Mouse (Mus musculus): ENCODE data around the gene Ttll10. TPM values are rescaled to one million over a fixed set of nuclear protein-coding genes. Genes with fewer than 3 reads are reported as not detected.

Ttll10 gene
- polyA plus RNA-seq, 1 experiment from 2014 or later: 0.35 TPM

DNA sequence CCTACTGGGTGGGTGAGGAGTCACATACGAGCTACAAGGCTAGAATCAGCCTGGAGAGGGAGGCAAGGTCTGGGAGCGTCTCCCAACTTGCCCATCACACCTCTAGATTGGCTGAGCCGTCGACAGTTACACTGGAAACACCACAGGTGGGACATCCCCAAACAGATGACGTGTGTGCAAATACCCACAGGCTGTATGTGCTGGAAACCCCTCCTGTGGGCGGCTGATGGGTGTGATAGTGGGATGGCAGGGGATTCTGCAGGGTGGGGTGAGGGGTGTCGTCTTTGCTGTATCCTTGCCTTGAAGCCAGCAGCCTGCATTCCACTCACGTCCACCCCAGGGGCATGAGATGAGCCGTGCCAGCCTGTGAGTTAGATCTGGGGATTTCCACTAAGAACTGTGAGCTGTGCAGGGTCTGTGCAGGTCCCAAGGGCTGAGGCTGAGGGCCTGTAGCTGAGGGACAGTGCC lies 28.5 kb downstream of the Ttll10 start:
- no peak for DNase-seq (ENCODE audit: low spot score)

GRCm38 (mm10) chr4:156028580-156028979 lies 30.6 kb downstream of the Ttll10 start:
- no peak for DNase-seq (ENCODE audit: low spot score)

DNA sequence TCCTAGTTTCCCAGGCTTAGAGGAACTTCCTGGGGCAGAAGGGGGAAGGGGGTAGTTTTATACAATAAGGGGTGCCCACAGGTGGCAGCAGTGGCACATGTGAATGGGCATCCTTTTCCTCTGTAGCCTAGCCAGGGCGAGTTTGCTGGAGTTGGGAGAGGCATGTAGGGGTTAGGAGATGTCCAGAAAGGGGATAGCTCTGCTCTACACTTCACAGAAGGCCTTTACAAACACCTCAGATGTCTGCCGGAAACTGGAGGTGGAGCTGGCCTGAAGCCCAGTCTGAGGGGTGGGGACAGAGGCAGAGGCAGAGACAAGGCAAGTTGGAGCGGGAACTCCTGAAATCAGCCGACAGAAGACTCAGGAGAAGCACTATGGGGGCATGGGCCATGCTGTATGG lies 33.2 kb downstream of the Ttll10 start, which contains the start of gene Tnfrsf18:
TSS of gene Tnfrsf18 (plus strand) at position 152 of the 400 bp plus-strand sequence.
- peak; percentile 50 for DNase-seq (ENCODE audit: low spot score)

DNA sequence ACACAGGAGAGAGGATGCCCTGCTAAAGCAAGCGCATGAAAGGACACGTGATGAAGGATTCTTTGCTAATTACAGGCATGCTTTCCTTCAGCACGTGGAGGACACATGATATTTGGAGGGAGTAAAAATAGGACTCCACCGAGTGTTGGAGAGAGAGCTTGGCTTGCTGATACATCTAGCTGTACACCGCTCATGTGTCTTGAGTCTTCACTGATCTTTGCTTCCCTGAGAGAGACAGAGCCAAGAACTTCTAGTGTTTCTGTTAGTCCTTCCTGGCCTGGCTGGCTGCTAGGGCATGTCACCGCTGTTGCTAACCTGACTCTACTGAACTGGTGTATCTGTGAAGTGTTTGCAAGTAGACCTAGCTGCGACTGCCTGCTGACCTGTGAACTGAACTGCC lies 35.0 kb downstream of the Ttll10 start:
- DNase-seq (ENCODE audit: low spot score): no peak

- DNase-seq (ENCODE audit: low spot score): peak; percentile 31
Observed at GRCm38 (mm10) chr4:156023520-156023919, 35.7 kb downstream of the Ttll10 start.

- peak; percentile 66 for DNase-seq (ENCODE audit: low spot score)
Observed at GRCm38 (mm10) chr4:156021942-156022419, 37.2 kb downstream of the Ttll10 start.

- DNase-seq (ENCODE audit: low spot score): peak; percentile 50
Observed at GRCm38 (mm10) chr4:156021381-156021780, 37.8 kb downstream of the Ttll10 start.

GRCm38 (mm10) chr4:156019771-156020170 lies 39.4 kb downstream of the Ttll10 start:
- no peak for DNase-seq (ENCODE audit: low spot score)

GRCm38 (mm10) chr4:156014436-156014835 lies 44.8 kb downstream of the Ttll10 start:
- DNase-seq (ENCODE audit: low spot score): no peak

GRCm38 (mm10) chr4:156013637-156014036 lies 45.6 kb downstream of the Ttll10 start, which contains the start of gene Tnfrsf4:
Gene Tnfrsf4, plus strand, starts transcription at chr4:156013843.
- no peak for DNase-seq (ENCODE audit: low spot score)

GRCm38 (mm10) chr4:156008369-156008768 lies 50.8 kb downstream of the Ttll10 start:
- no peak for DNase-seq (ENCODE audit: low spot score)

DNA sequence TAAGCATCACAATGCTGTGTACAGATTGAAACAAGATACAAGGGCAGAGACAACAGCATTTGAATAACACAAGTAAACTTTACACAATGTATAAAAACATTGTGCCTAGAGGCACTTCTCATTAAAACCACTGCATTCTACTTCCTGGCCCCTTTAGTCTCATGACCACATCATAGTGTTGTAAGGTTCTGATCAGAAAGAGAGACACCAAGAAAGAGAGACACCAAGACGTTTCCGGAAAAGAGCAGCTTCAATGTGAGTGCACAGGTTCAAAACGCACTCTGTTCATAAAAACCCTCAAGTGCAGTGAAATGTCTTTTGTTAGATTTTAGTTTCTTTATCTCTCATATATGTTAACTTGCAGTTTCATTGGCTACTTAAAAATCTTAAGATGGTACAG lies 55.1 kb downstream of the Ttll10 start:
- DNase-seq (ENCODE audit: low spot score): peak; percentile 21

DNA sequence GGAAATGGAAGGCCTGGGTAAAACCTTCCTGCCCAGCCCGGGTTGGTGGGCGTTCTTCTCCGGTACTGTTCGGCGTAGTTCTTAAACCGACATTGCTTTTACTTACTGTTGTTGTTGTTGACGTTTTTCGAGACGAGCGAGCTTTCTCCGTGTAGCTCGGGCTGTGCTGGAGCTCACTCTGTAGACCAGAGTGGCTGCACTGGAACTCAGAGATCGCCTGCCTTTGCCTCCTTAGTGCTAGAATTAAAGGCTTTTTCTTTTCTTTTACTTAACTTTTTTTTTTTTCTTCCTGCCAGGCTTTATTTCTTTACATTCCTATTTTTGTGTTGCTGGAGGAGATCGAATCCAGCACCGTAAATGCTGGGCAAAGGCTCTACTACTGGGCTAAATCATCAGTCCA lies 65.6 kb downstream of the Ttll10 start:
- DNase-seq (ENCODE audit: low spot score): no peak

DNA sequence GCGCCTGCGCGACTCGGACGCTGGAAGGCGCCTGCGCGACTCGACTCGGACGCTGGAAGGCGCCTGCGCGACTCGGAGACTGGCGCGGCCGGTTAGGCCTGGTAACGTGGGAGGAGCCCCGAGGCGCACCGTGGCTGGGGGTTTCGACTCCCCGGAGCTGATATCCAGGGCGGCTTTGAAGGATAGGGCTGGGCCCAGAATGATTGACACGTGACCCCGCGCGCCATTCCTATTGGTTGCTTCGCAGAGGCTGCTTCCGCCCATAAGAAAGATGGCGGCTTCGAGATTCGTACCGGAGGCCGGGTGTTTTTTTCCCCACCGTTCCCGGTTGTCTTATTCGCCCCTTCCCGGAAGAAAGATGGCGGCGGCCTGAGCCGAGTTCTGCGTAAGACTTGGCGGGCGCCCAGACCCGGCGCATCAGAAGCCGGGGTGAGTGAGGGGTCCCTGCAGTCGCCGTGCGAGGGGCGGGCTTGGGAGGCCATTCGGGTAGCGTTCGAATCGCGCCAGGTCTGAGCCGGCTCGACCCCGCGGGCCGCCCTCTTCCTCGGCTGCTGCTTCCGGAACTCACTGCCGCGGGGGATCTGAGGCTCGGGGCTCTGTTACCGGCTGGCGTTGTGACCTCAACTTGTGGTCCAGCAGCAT lies 66.2 kb downstream of the Ttll10 start:
- DNase-seq (ENCODE audit: low spot score): peak; percentile 98

GRCm38 (mm10) chr4:155992241-155992905 lies 66.8 kb downstream of the Ttll10 start, which contains the start of the genes B3galt6 and Sdf4:
Gene B3galt6, minus strand, starts transcription at chr4:155992649.
Gene Sdf4, plus strand, starts transcription at chr4:155992872.
- peak; percentile 88 for DNase-seq (ENCODE audit: low spot score)

DNA sequence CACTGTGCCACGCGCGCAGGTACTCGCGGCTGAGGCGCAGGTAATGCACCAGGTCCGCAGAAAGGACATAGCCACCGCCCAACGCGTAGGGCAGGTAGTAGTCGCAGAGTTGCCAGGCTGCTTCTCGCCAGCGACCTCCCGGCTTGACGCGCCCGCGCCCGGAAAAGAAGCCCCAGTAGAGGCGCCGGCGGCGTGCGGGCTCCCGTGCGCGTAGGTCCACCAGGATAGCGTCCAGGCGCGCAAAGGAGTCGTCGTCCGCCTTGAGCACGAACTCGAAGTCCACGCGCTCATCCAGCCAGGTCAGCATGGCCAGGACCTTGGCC lies 67.3 kb downstream of the Ttll10 start:
- DNase-seq (ENCODE audit: low spot score): no peak

DNA sequence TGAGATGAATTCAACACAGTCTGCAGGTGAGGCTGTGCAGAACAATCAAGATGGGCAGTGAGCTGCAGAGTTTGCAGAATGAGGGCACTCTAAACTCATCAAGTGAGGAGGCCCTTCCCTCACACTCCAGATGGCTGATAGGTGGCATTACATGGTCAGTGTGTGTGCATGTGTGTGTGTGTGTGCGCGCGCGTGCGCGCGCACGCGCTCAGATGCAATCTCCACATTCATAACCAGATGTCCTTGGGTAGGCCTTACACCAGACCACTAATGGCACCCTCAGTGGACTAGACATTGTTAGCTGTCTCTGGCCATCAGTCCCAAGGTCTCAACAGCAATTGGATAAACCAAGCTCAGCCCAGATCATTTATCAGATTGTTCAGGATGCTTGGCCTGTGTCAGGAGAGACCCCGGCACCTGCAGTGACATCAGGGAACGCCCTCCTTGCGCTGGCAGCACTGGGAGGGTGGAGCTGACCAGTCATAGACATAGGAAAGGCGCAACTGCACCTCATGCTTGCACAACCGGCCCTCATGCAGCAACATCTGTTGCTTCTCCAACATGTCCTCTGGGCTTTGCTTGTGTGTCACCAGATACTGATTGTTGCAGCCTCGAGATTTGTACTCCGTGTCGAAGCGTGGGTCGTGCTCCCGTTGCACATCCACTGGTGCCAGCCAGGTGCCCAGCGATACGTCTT lies 67.9 kb downstream of the Ttll10 start:
- DNase-seq (ENCODE audit: low spot score): no peak

MicroRNAs encoded within 50 kb of the gene (microRNA counts, 519-probe panel; counts per million panel counts)
- microRNA mmu-miR-200a (5,495 counts per million, percentile 87 among the panel's probes with 10 or more counts), microRNA mmu-miR-200b (6,830 counts per million, percentile 93 among the panel's probes with 10 or more counts), microRNA mmu-miR-429 (5,801 counts per million, percentile 88 among the panel's probes with 10 or more counts)

Small RNAs within 50 kb of the gene (microRNA-seq; reads per million reads assigned to microRNA genes)
- gene Mir200a (ENCODE audit: borderline number of aligned reads): 1,154 reads per million, percentile 73 among the genes with 10 or more reads in this experiment
- 4,726 reads per million, percentile 87 among the genes with 10 or more reads in this experiment for gene Mir200b (ENCODE audit: borderline number of aligned reads)
- gene Mir429 (ENCODE audit: borderline number of aligned reads): 10,035 reads per million, percentile 92 among the genes with 10 or more reads in this experiment

Other genes with a start within 250 kb of the Ttll10 start
- gene Ccnl2, start 246.9 kb downstream of the Ttll10 start, polyA plus RNA-seq (2015; fragmentation: Nextera tagmentation; extraction: Ambion mirVana): 139 and 162 TPM in 2 replicates
- 187 and 198 TPM in 2 replicates for gene Aurkaip1, start 228.1 kb downstream of the Ttll10 start, polyA plus RNA-seq (2015; fragmentation: Nextera tagmentation; extraction: Ambion mirVana)
- 15.1 and 18.1 TPM in 2 replicates for gene Mxra8, start 219.7 kb downstream of the Ttll10 start, polyA plus RNA-seq (2015; fragmentation: Nextera tagmentation; extraction: Ambion mirVana)
- gene Dvl1, start 212.0 kb downstream of the Ttll10 start, polyA plus RNA-seq (2015; fragmentation: Nextera tagmentation; extraction: Ambion mirVana): 5.7 and 7.6 TPM in 2 replicates
- 0.16 and 0.28 TPM in 2 replicates for gene Tas1r3, start 196.1 kb downstream of the Ttll10 start, polyA plus RNA-seq (2015; fragmentation: Nextera tagmentation; extraction: Ambion mirVana)
- gene Cptp, start 190.0 kb downstream of the Ttll10 start, polyA plus RNA-seq (2015; fragmentation: Nextera tagmentation; extraction: Ambion mirVana): 9.4 and 11.4 TPM in 2 replicates
- 84.9 and 92.2 TPM in 2 replicates for gene Ints11, start 189.9 kb downstream of the Ttll10 start, polyA plus RNA-seq (2015; fragmentation: Nextera tagmentation; extraction: Ambion mirVana)
- gene Pusl1, start 167.6 kb downstream of the Ttll10 start, polyA plus RNA-seq (2015; fragmentation: Nextera tagmentation; extraction: Ambion mirVana): 39.9 and 42.5 TPM in 2 replicates
- gene Acap3, start 167.6 kb downstream of the Ttll10 start, polyA plus RNA-seq (2015; fragmentation: Nextera tagmentation; extraction: Ambion mirVana): 9.7 and 11.6 TPM in 2 replicates
- gene Ube2j2, start 115.6 kb downstream of the Ttll10 start, polyA plus RNA-seq (2015; fragmentation: Nextera tagmentation; extraction: Ambion mirVana): 117 and 128 TPM in 2 replicates
- gene C1qtnf12, start 97.1 kb downstream of the Ttll10 start, polyA plus RNA-seq (2015; fragmentation: Nextera tagmentation; extraction: Ambion mirVana): 14.9 and 19.3 TPM in 2 replicates
- gene B3galt6, start 66.8 kb downstream of the Ttll10 start, polyA plus RNA-seq (2015; fragmentation: Nextera tagmentation; extraction: Ambion mirVana): 8.4 and 10.7 TPM in 2 replicates
- 187 and 194 TPM in 2 replicates for gene Sdf4, start 66.5 kb downstream of the Ttll10 start, polyA plus RNA-seq (2015; fragmentation: Nextera tagmentation; extraction: Ambion mirVana)
- 7.9 and 9.5 TPM in 2 replicates for gene Tnfrsf4, start 45.6 kb downstream of the Ttll10 start, polyA plus RNA-seq (2015; fragmentation: Nextera tagmentation; extraction: Ambion mirVana)
- 13.9 and 14.8 TPM in 2 replicates for gene Tnfrsf18, start 33.2 kb downstream of the Ttll10 start, polyA plus RNA-seq (2015; fragmentation: Nextera tagmentation; extraction: Ambion mirVana)
- 16.3 and 17.5 TPM in 2 replicates for gene 9430015G10Rik, start 50.6 kb upstream of the Ttll10 start, polyA plus RNA-seq (2015; fragmentation: Nextera tagmentation; extraction: Ambion mirVana)
- gene Rnf223, start 71.1 kb upstream of the Ttll10 start, polyA plus RNA-seq (2015; fragmentation: Nextera tagmentation; extraction: Ambion mirVana): 0.09 and 0.23 TPM in 2 replicates
- 10.4 and 11.6 TPM in 2 replicates for gene Agrn, start 138.1 kb upstream of the Ttll10 start, polyA plus RNA-seq (2015; fragmentation: Nextera tagmentation; extraction: Ambion mirVana)
- 70.8 and 74.6 TPM in 2 replicates for gene Isg15, start 141.4 kb upstream of the Ttll10 start, polyA plus RNA-seq (2015; fragmentation: Nextera tagmentation; extraction: Ambion mirVana)
- 11.4 and 11.9 TPM in 2 replicates for gene AW011738, start 143.9 kb upstream of the Ttll10 start, polyA plus RNA-seq (2015; fragmentation: Nextera tagmentation; extraction: Ambion mirVana)
- gene Perm1, start 156.5 kb upstream of the Ttll10 start, polyA plus RNA-seq (2015; fragmentation: Nextera tagmentation; extraction: Ambion mirVana): 0.96 and 1.0 TPM in 2 replicates
- 15.6 and 16.3 TPM in 2 replicates for gene Plekhn1, start 175.4 kb upstream of the Ttll10 start, polyA plus RNA-seq (2015; fragmentation: Nextera tagmentation; extraction: Ambion mirVana)
- gene Noc2l, start 176.6 kb upstream of the Ttll10 start, polyA plus RNA-seq (2015; fragmentation: Nextera tagmentation; extraction: Ambion mirVana): 82.9 and 89.1 TPM in 2 replicates
- 0.32 and 0.59 TPM in 2 replicates for gene Samd11, start 196.2 kb upstream of the Ttll10 start, polyA plus RNA-seq (2015; fragmentation: Nextera tagmentation; extraction: Ambion mirVana)